Comparison of ENCODE assay signal across 15 mouse cellular contexts in the genomic region with DNA sequence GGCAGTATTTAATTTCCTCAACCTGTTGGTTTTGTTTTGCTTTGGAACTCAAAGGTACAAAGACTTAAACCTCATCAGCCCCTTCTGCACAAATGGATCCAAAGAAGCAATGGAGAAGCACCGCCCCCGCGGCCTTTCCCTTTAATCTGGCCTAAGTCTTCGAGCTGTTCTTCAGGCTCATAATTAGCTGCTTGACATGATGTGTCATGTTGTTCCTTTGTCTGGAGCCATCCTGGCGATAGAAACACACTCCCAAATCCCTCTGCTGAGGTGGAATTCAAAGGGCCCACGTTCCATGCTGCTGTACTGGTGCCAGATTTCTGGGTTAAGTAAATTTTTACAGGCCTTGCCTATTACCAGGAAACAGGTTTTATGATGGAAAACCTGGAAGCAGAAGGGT.
DNase-seq lines count a peak whose midpoint lies in the region; ATAC-seq and TF ChIP-seq lines count a peak whose summit lies in the region.
"Had no signal": no experiment of that assay in that cellular context is flagged by ENCODE, and none has a peak within 500 bp of the region (broad histone marks: within the 10 kb centered on the region; RNA-seq: fewer than 3 reads in every experiment).

No protein-coding gene starts in this region.

- H3K27me3 ChIP-seq in embryonic facial prominence, embryonic 12.5 days = no peaks in the 10 kb centered on the region
- H3K27me3 ChIP-seq in limb, embryonic 14.5 days (ENCODE audit: control insufficient read depth, insufficient read depth, low read length) = no peaks in the 10 kb centered on the region
- H3K27me3 ChIP-seq: intestine, embryonic 15.5 days; midbrain, embryonic 15.5 days had no signal

- no peak for TF ChIP-seq POLR2A in brain, embryonic 14.5 days (IDR thresholded peaks at IDR 0.05; ENCODE audit: borderline replicate concordance, extremely low read depth, insufficient read depth, insufficient read length, poor library complexity, severe bottlenecking)
- no peak for TF ChIP-seq POLR2A in limb, embryonic 14.5 days (IDR thresholded peaks at IDR 0.05; ENCODE audit: borderline replicate concordance, extremely low read depth, insufficient read depth, insufficient read length)

- no peak overlapping the region for H3K4me3 ChIP-seq in embryonic facial prominence, embryonic 12.5 days
- H3K4me3 ChIP-seq in limb, embryonic 14.5 days (replicated peaks; ENCODE audit: low read length) = no peak overlapping the region
- H3K4me3 ChIP-seq: hindbrain, embryonic 12.5 days; intestine, embryonic 15.5 days; layer of hippocampus, adult 2 months; midbrain, embryonic 15.5 days had no signal

- ATAC-seq in embryonic facial prominence, embryonic 12.5 days (ENCODE audit: insufficient number of reproducible peaks, insufficient read depth, low FRiP score, low TSS enrichment) = 0 out of 2 replicates have a peak, but pooled peaks have one; percentile 47
- ATAC-seq in limb, embryonic 14.5 days (ENCODE audit: low FRiP score, low read depth) = no peak
- ATAC-seq: intestine, embryonic 15.5 days; midbrain, embryonic 15.5 days had no signal

- WGBS in embryonic facial prominence, embryonic 12.5 days = 59% methylated on average over 6 of the region's 6 CpGs
- 23% methylated on average over 6 of the region's 6 CpGs for WGBS in limb, embryonic 14.5 days

- H3K4me2 ChIP-seq in embryonic facial prominence, embryonic 12.5 days (replicated peaks) = no peak overlapping the region
- no peak overlapping the region for H3K4me2 ChIP-seq in limb, embryonic 14.5 days (replicated peaks; ENCODE audit: low read depth, low read length, severe bottlenecking)
- H3K4me2 ChIP-seq: hindbrain, embryonic 12.5 days; intestine, embryonic 15.5 days; midbrain, embryonic 15.5 days had no signal

- TF ChIP-seq CTCF in brain, embryonic 14.5 days (IDR thresholded peaks at IDR 0.05; ENCODE audit: borderline replicate concordance, extremely low read depth, insufficient read depth, insufficient read length) = no peak

- DNase-seq in heart, adult 11 months = peak; percentile 76
- DNase-seq in heart, postnatal 14 days = no peak
- peak; percentile 86 for DNase-seq in brain, embryonic 14.5 days (ENCODE audit: low read depth)
- peak; percentile 44 for DNase-seq in limb, embryonic 14.5 days (ENCODE audit: low spot score)
- DNase-seq in gastrocnemius, adult 18-20 months (ENCODE audit: low spot score) = no peak
- DNase-seq in frontal cortex, postnatal 25 days (ENCODE audit: low spot score in 2 of 2) = no peak
- DNase-seq: cerebellum, adult 9-11 months; lung, adult 18-20 months; right cerebral cortex, postnatal 14 days had no signal

- no peak overlapping the region for H3K9ac ChIP-seq in embryonic facial prominence, embryonic 12.5 days
- no peak overlapping the region for H3K9ac ChIP-seq in limb, embryonic 14.5 days (ENCODE audit: low read depth, low read length, severe bottlenecking)
- H3K9ac ChIP-seq: hindbrain, embryonic 12.5 days; intestine, embryonic 15.5 days; midbrain, embryonic 15.5 days had no signal

- 0 out of 2 replicates have a peak overlapping the region, but pooled peaks have one; percentile 11 for H3K27ac ChIP-seq in embryonic facial prominence, embryonic 12.5 days
- 0 out of 2 replicates have a peak overlapping the region, but pooled peaks have one; percentile 4 for H3K27ac ChIP-seq in limb, embryonic 14.5 days (replicated peaks; ENCODE audit: low read depth, low read length)
- H3K27ac ChIP-seq: hindbrain, embryonic 12.5 days; intestine, embryonic 15.5 days; layer of hippocampus, adult 2 months; macrophage; midbrain, embryonic 15.5 days had no signal

- H3K36me3 ChIP-seq in embryonic facial prominence, embryonic 12.5 days = no peaks in the 10 kb centered on the region
- no peaks in the 10 kb centered on the region for H3K36me3 ChIP-seq in limb, embryonic 14.5 days (ENCODE audit: control insufficient read depth, insufficient read depth, low read length)
- H3K36me3 ChIP-seq: hindbrain, embryonic 12.5 days; intestine, embryonic 15.5 days; midbrain, embryonic 15.5 days had no signal

- no peaks in the 10 kb centered on the region for H3K9me3 ChIP-seq in embryonic facial prominence, embryonic 12.5 days
- no peaks in the 10 kb centered on the region for H3K9me3 ChIP-seq in limb, embryonic 14.5 days (ENCODE audit: control insufficient read depth, low read length)
- H3K9me3 ChIP-seq: hindbrain, embryonic 12.5 days; intestine, embryonic 15.5 days; midbrain, embryonic 15.5 days had no signal

- intact Hi-C loops in heart, postnatal 14 days (cut with DNase I) = no loop called here

- peaks cover under 1% of the 10 kb centered on the region; the same call in 1 of the 2 replicates for H3K4me1 ChIP-seq in embryonic facial prominence, embryonic 12.5 days
- peaks cover 12% of the 10 kb centered on the region for H3K4me1 ChIP-seq in limb, embryonic 14.5 days (ENCODE audit: control insufficient read depth, insufficient read depth, low read length)
- H3K4me1 ChIP-seq: intestine, embryonic 15.5 days; midbrain, embryonic 15.5 days had no signal

Comparison
In these comparisons a context has a peak if more than half of its experiments do, and no peak if none do; other contexts are left out.
1. DNase-seq: peak in heart, adult 11 months (single experiment), brain, embryonic 14.5 days (single experiment) and limb, embryonic 14.5 days (single experiment); none in heart, postnatal 14 days (0 of 2), gastrocnemius, adult 18-20 months (single experiment) and frontal cortex, postnatal 25 days (0 of 2).